Mouse (Mus musculus): ENCODE results near the gene Cdkal1.

GRCm38 (mm10) chr13:29549761-29550160 is 305.7 kb downstream of the Cdkal1 start:
- TF ChIP-seq CTCF (conservative IDR thresholded peaks at IDR 0.05; ENCODE audit: insufficient read depth, insufficient read length, low read depth, low read length): no peak
- TF ChIP-seq POLR2A (IDR thresholded peaks at IDR 0.05; ENCODE audit: low read depth, low read length): no peak
